Mouse (Mus musculus) ovary, postnatal 10 days (tissue): Measurements from ENCODE around the gene Gm4513.
"Not testable (repeated sequence)": the region's sequence is repeated elsewhere in the genome, so short reads cannot be mapped to it uniquely, and the experiment has no call there.

ENCODE experiments used
- DNase-seq: peaks from one replicate; pipeline ENCODE4 v3.0.0; 2022; ENCODE audit warnings: low spot score

Gm4513 gene

DNA sequence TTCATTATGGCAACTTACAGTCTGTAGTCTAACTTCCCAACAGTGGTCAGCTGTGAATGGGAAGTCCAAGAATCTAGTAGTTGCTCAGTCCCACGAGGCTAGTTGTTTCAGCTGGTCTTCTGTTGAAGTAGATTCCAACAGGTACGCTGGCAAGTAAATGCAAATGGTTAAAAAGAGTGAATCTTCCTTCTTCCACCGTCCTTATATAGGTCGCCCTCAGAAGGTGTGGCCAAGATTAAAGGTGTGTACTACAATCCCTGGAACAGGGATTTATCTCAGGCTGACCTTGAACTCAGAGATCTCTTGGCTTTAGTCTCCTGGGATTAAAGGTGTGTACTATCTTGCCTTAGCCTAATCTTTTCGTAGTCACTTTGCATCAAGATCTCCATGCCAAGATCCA, at the start of gene Gm4513:
Gene Gm4513 (minus strand): TSS at position 101 of the 400 bp plus-strand sequence.
- DNase-seq: not testable (repeated sequence)

DNA sequence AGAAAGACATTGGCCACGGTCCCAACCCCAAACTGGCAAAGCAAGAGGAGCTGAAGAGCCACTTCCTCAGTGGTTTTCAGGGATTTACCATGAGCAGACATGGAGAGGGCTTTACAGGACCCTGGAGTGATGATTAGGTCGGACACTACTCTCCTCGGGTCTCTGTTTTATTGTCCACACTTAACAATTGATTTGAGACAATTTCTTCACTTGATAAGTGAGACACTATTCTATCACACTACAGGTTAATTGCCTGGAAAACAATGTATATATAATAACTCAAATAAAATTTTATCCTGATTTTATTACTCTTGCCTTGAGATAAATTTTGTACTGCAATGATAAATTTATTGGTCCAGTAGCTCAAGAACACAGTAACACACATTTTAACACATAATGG, 22.7 kb downstream of the Gm4513 start, which contains the start of gene Gm4141:
Gene Gm4141 (minus strand): TSS at position 101 of the 400 bp plus-strand sequence.
- DNase-seq: not testable (repeated sequence)

DNA sequence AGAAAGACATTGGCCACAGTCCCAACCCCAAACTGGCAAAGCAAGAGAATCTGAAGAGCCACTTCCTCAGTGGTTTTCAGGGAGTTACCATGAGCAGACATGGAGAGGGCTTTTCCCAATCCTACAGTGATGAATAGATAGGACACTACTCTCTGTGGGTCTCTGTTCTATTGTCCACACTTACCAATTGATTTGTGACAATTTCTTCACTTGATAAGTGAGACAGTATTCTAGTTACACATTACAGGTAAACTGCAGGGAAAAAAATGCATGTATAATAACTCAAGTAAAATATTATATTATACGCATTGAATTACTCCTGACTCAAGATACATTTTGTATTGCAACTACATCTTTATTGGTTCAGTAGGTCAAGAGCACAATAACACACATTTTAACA, 53.2 kb downstream of the Gm4513 start, which contains the start of gene Gm5726:
Gene Gm5726 (minus strand): TSS at position 101 of the 400 bp plus-strand sequence.
- not testable (repeated sequence) for DNase-seq
